Mouse (Mus musculus) CH12.LX (cell line): ENCODE measurements around the gene Scn3b. TPM values are rescaled to one million over a fixed set of nuclear protein-coding genes. Genes with fewer than 3 reads are reported as not detected.

Source experiments
- DNase-seq: peaks from one replicate; pipeline ENCODE4 v3.0.0-alpha.2; 2013; ENCODE audit errors: extremely low read depth
- H3K27ac ChIP-seq: 2 replicates; pipeline ENCODE4 v1.5.1; 2012; ENCODE audit warnings: low read depth, mild to moderate bottlenecking, control low read depth, moderate library complexity; ENCODE audit not compliant: insufficient read depth
- H3K27me3 ChIP-seq: replicated peaks from 2 replicates; pipeline ENCODE3; 2012; ENCODE audit warnings: inconsistent platforms
- H3K36me3 ChIP-seq, 2 experiments: replicated peaks in 1 of 2; 2 replicates each; pipeline versions ENCODE3 to v1.6.1; 2012; ENCODE audit warnings: inconsistent platforms in 1 of 2, low read length in 1 of 2, mild to moderate bottlenecking in 1 of 2, mixed read lengths in 1 of 2, moderate library complexity in 1 of 2; ENCODE audit not compliant: control insufficient read depth in 1 of 2, insufficient read depth in 1 of 2
- H3K4me1 ChIP-seq, 2 experiments: 2 replicates each; pipeline ENCODE4 v1.6.1; 2012; ENCODE audit warnings: inconsistent platforms in 1 of 2, moderate library complexity in 1 of 2; ENCODE audit not compliant: insufficient read depth in 2 of 2, control insufficient read depth in 1 of 2
- H3K4me2 ChIP-seq: 2 replicates; pipeline ENCODE4 v1.6.1; 2012; ENCODE audit warnings: low read depth, mild to moderate bottlenecking, control low read depth; ENCODE audit not compliant: poor library complexity, insufficient read depth, severe bottlenecking
- H3K4me3 ChIP-seq, 3 experiments: fragments of 150-350 bp in 1 of 3; sonication (generic) in 1 of 3; replicated peaks in 1 of 3; 2 replicates each; pipeline versions ENCODE3 to v1.5.1; 2011 to 2012; ENCODE audit warnings: low read depth in 2 of 3, low read length in 2 of 3, mild to moderate bottlenecking in 2 of 3, moderate library complexity in 2 of 3, control low read depth in 1 of 3, improper control_type of control experiment in 1 of 3, inconsistent platforms in 1 of 3, mixed read lengths in 1 of 3; ENCODE audit not compliant: poor library complexity in 1 of 3
- H3K79me2 ChIP-seq: replicated peaks from 2 replicates; pipeline ENCODE4 v1.6.1; 2012; ENCODE audit warnings: mild to moderate bottlenecking, moderate library complexity; ENCODE audit not compliant: control insufficient read depth, poor library complexity, insufficient read depth, severe bottlenecking; ENCODE audit errors: extremely low read depth
- H3K9ac ChIP-seq: 2 replicates; pipeline ENCODE4 v1.6.1; 2012; ENCODE audit warnings: low read depth, mild to moderate bottlenecking, control low read depth, moderate library complexity; ENCODE audit not compliant: insufficient read depth
- H3K9me3 ChIP-seq: replicated peaks from 2 replicates; pipeline ENCODE3; 2012; ENCODE audit warnings: low read length, inconsistent platforms, mixed read lengths
- CHD1 ChIP-seq: IDR thresholded peaks from 2 replicates; pipeline ENCODE4 v1.6.1; 2012; ENCODE audit warnings: low read depth, low read length, improper control_type of control experiment, inconsistent platforms
- CHD2 ChIP-seq: IDR thresholded peaks from 2 replicates; pipeline ENCODE4 v1.6.1; 2011; ENCODE audit warnings: low read length, improper control_type of control experiment
- CTCF ChIP-seq, 2 experiments: IDR thresholded peaks in 1 of 2; conservative IDR thresholded peaks in 1 of 2; 2 replicates each; pipeline ENCODE4 v1.5.1; 2011 to 2012; ENCODE audit warnings: low read depth in 2 of 2, low read length in 2 of 2, improper control_type of control experiment in 1 of 2, inconsistent platforms in 1 of 2, mild to moderate bottlenecking in 1 of 2, moderate library complexity in 1 of 2
- E2F4 ChIP-seq: IDR thresholded peaks from 2 replicates; pipeline ENCODE4 v1.6.1; 2011; ENCODE audit warnings: low read depth, low read length, improper control_type of control experiment; ENCODE audit not compliant: insufficient replicate concordance
- ELF1 ChIP-seq: IDR thresholded peaks from 2 replicates; pipeline ENCODE4 v1.6.1; 2014; ENCODE audit warnings: low read depth, mild to moderate bottlenecking, inconsistent platforms, low read length, improper control_type of control experiment
- EP300 ChIP-seq: IDR thresholded peaks from 2 replicates; pipeline ENCODE4 v1.6.1; 2011; ENCODE audit warnings: low read length, improper control_type of control experiment
- IRF4 ChIP-seq: IDR thresholded peaks from 2 replicates; pipeline ENCODE4 v1.6.1; 2014; ENCODE audit warnings: low read depth, mild to moderate bottlenecking, inconsistent platforms, low read length, improper control_type of control experiment
- JUN ChIP-seq: IDR thresholded peaks from 2 replicates; pipeline ENCODE4 v1.6.1; 2011; ENCODE audit warnings: low read depth, mild to moderate bottlenecking, low read length, improper control_type of control experiment, moderate library complexity; ENCODE audit not compliant: insufficient read depth
- JUND ChIP-seq: conservative IDR thresholded peaks from 2 replicates; pipeline ENCODE4 v1.6.1; 2011; ENCODE audit warnings: low read depth, low read length, improper control_type of control experiment
- KAT2A ChIP-seq: IDR thresholded peaks from 2 replicates; pipeline ENCODE4 v1.6.1; 2012; ENCODE audit warnings: low read length, improper control_type of control experiment, inconsistent platforms; ENCODE audit not compliant: insufficient replicate concordance
- MAFK ChIP-seq: IDR thresholded peaks from 2 replicates; pipeline ENCODE4 v1.6.1; 2011; ENCODE audit warnings: low read length, improper control_type of control experiment; ENCODE audit not compliant: insufficient replicate concordance
- MAX ChIP-seq: IDR thresholded peaks from 2 replicates; pipeline ENCODE4 v1.6.1; 2011; ENCODE audit warnings: low read length, improper control_type of control experiment
- MAZ ChIP-seq: IDR thresholded peaks from 2 replicates; pipeline ENCODE4 v1.6.1; 2012; ENCODE audit warnings: low read depth, mild to moderate bottlenecking, inconsistent platforms, low read length, improper control_type of control experiment, moderate library complexity
- MEF2A ChIP-seq: IDR thresholded peaks from 2 replicates; pipeline ENCODE4 v1.6.1; 2014; ENCODE audit warnings: low read depth, mild to moderate bottlenecking, inconsistent platforms, low read length, improper control_type of control experiment, borderline replicate concordance
- NRF1 ChIP-seq: IDR thresholded peaks from 2 replicates; pipeline ENCODE4 v1.6.1; 2014; ENCODE audit warnings: low read depth, mild to moderate bottlenecking, inconsistent platforms, low read length, improper control_type of control experiment, moderate library complexity
- PAX5 ChIP-seq: IDR thresholded peaks from 2 replicates; pipeline ENCODE4 v1.6.1; 2012; ENCODE audit warnings: low read length, inconsistent platforms, mixed read lengths
- POLR2A ChIP-seq: IDR thresholded peaks from 2 replicates; pipeline ENCODE4 v1.6.1; 2011; ENCODE audit warnings: low read depth, mild to moderate bottlenecking, improper control_type of control experiment, low read length
- POLR2AphosphoS2 ChIP-seq: IDR thresholded peaks from 2 replicates; pipeline ENCODE4 v1.6.1; 2011; ENCODE audit warnings: low read depth, low read length, improper control_type of control experiment
- RCOR1 ChIP-seq: conservative IDR thresholded peaks from 2 replicates; pipeline ENCODE4 v1.6.1; 2012; ENCODE audit warnings: low read depth, mild to moderate bottlenecking, inconsistent platforms, low read length, improper control_type of control experiment
- SMC3 ChIP-seq: IDR thresholded peaks from 2 replicates; pipeline ENCODE4 v1.6.1; 2011; ENCODE audit warnings: low read depth, low read length, improper control_type of control experiment
- TBP ChIP-seq: conservative IDR thresholded peaks from 2 replicates; pipeline ENCODE4 v1.6.1; 2011; ENCODE audit warnings: low read depth, low read length, improper control_type of control experiment
- UBTF ChIP-seq: IDR thresholded peaks from 2 replicates; pipeline ENCODE4 v1.6.1; 2012; ENCODE audit warnings: low read depth, mild to moderate bottlenecking, inconsistent platforms, low read length, improper control_type of control experiment, moderate library complexity
- USF1 ChIP-seq: IDR thresholded peaks from 2 replicates; pipeline ENCODE4 v1.6.1; 2014; ENCODE audit warnings: low read depth, mild to moderate bottlenecking, inconsistent platforms, low read length, improper control_type of control experiment
- USF2 ChIP-seq: conservative IDR thresholded peaks from 2 replicates; pipeline ENCODE4 v1.6.1; 2011; ENCODE audit warnings: low read depth, low read length, improper control_type of control experiment
- ZC3H11A ChIP-seq: IDR thresholded peaks from 2 replicates; pipeline ENCODE4 v1.6.1; 2012; ENCODE audit warnings: low read depth, mild to moderate bottlenecking, inconsistent platforms, low read length, improper control_type of control experiment
- ZKSCAN1 ChIP-seq: IDR thresholded peaks from 2 replicates; pipeline ENCODE4 v1.6.1; 2012; ENCODE audit warnings: low read depth, inconsistent platforms, low read length, improper control_type of control experiment, borderline replicate concordance
- dilution Hi-C: fragments of 300-500 bp; cut with MboI; formaldehyde crosslinking; loops from 2 replicates; pipeline ENCODE4 v1.14.3; 2020; ENCODE audit warnings: low sequenced_read_pairs; ENCODE audit not compliant: extremely low pct_unique_long_range_greater_than_20kb, extremely low pct_ligation_motif_present
- in situ Hi-C: fragments of 300-500 bp; cut with MboI; formaldehyde crosslinking; loops from 3 replicates; pipeline ENCODE4 v1.14.3; 2019; ENCODE audit warnings: low sequenced_read_pairs, low pct_ligation_motif_present, low pct_unique_long_range_greater_than_20kb, mixed read lengths
- polyA plus RNA-seq: library from polyadenylated mRNA; unstranded; fragments of >175 nt; gene quantifications from 2 replicates; pipeline ENCODE4 v1.2.1, GENCODE M21; 2012; ENCODE audit warnings: low read depth; ENCODE audit not compliant: insufficient read length
- total RNA-seq, 2 experiments: library from RNA; depleted of rRNA; stranded (reverse); fragments of 300-350 nt in 1 of 2; fragments of >200 nt in 1 of 2; gene quantifications; 2 replicates each; pipeline ENCODE4 v1.2.3; 2012 to 2014

Scn3b gene
- total and polyA plus RNA-seq, 3 experiments: 0.08 to 0.34 TPM; not detected in 1

- H3K4me1 ChIP-seq: peaks cover 5% of the 10 kb centered on the region in 2 experiments; a peak in 1 of 4 replicates
- no peak overlapping the region for H3K4me3 ChIP-seq
- no peak overlapping the region for H3K27ac ChIP-seq
- TF ChIP-seq ZKSCAN1 (no peak), JUN (no peak), SMC3 (peak; percentile 12), E2F4 (no peak), EP300 (no peak), MAZ (no peak), POLR2AphosphoS2 (no peak), CHD1 (no peak), POLR2A (no peak), UBTF (no peak), CTCF (conservative IDR thresholded peaks at IDR 0.05 in 1 of 2, IDR thresholded peaks at IDR 0.05 in 1 of 2; ENCODE audit: low read depth in 2 of 2, low read length in 2 of 2) (peak in 1 of 2 experiments; percentile 32; a peak in 2 of 4 replicates), MAFK (no peak)
- TF ChIP-seq, all 38 proteins: peak for 2
- H3K9me3 ChIP-seq: no peaks in the 10 kb centered on the region
- in situ Hi-C loops: no loop called here
- no peak for DNase-seq
- no peak overlapping the region for H3K9ac ChIP-seq
- H3K27me3 ChIP-seq: no peaks in the 10 kb centered on the region
- no peaks in the 10 kb centered on the region for H3K36me3 ChIP-seq
- dilution Hi-C loops: no loop called here
- H3K79me2 ChIP-seq: no peaks in the 10 kb centered on the region
- H3K4me2 ChIP-seq: peak overlapping the region; percentile 87; the same call in 1 of the 2 replicates
Measured at GRCm38 (mm10) chr9:40268040-40268747, 823 bp upstream of the Scn3b start.

- H3K36me3 ChIP-seq: no peaks in the 10 kb centered on the region
- no peak overlapping the region for H3K9ac ChIP-seq
- H3K4me3 ChIP-seq: peak overlapping the region in 1 of 3 experiments; percentile 44
- no peaks in the 10 kb centered on the region for H3K79me2 ChIP-seq
- no peaks in the 10 kb centered on the region for H3K27me3 ChIP-seq
- no peak overlapping the region for H3K27ac ChIP-seq
- dilution Hi-C loops: no loop called here
- H3K4me2 ChIP-seq: peak overlapping the region; percentile 87
- TF ChIP-seq POLR2A: no peak
- no peak for TF ChIP-seq KAT2A
- TF ChIP-seq MAX: no peak
- no peak for TF ChIP-seq RCOR1
- no peak for TF ChIP-seq NRF1
- TF ChIP-seq UBTF: no peak
- TF ChIP-seq PAX5: no peak
- no peak for TF ChIP-seq USF1
- TF ChIP-seq CHD2: no peak
- no peak for TF ChIP-seq IRF4
- TF ChIP-seq EP300: no peak
- no peak for TF ChIP-seq MEF2A
- no peak for TF ChIP-seq USF2
- TF ChIP-seq CTCF (conservative IDR thresholded peaks at IDR 0.05 in 1 of 2, IDR thresholded peaks at IDR 0.05 in 1 of 2; ENCODE audit: low read depth in 2 of 2, low read length in 2 of 2): no peak
- TF ChIP-seq ELF1: no peak
- TF ChIP-seq JUN: no peak
- TF ChIP-seq ZC3H11A: no peak
- TF ChIP-seq JUND: no peak
- TF ChIP-seq POLR2AphosphoS2: no peak
- no peak for TF ChIP-seq TBP
- H3K4me1 ChIP-seq: peaks cover 5% of the 10 kb centered on the region in 2 experiments; a peak in 1 of 4 replicates
- DNase-seq: no peak
- H3K9me3 ChIP-seq: no peaks in the 10 kb centered on the region
- in situ Hi-C loops: no loop called here
Measured at GRCm38 (mm10) chr9:40268748-40269102, 292 bp upstream of the Scn3b start.
